Mouse (Mus musculus): ENCODE measurements around the gene Eif5a.

Eif5a gene

GRCm38 (mm10) chr11:69871822-69872221, 49.9 kb downstream of the Eif5a start:
- DNase-seq = no peak

DNA sequence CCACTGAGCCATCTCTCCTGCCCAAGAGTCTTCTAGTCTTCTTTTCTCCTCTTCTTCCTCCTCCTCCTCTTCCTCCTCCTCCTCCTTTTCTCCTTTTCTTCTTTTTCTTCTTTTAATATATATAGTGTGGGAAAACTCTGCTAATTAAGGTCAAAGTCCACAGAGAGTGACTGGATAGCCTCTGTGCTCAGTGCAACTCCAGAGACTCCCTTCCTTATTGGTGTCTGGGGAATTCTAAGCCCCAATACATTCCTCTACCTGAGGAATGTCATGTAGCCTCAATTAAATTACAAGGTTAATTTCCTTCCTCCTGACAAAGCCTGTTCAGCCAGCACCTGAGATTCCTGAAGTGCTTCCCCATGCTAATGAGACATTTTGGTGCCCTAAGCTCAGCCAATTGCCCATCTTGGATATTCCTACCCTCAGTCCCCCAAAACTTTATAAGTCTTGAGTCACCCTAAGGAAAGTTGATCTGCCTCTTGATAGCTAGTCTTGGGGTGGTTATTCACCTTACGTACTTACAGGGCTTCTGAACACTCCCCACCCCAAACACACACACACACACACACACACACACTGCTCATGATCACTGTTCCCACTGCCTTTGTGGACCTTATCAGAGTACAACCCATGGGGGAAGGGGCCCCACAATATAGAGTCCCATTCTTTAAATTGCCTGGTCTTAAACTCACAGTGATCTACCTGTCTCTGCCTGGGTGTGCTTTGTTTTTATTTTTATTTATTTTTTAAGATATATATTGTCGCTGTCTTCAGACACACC, 51.3 kb downstream of the Eif5a start:
- no peak for DNase-seq

- DNase-seq = no peak
Measured at GRCm38 (mm10) chr11:69867335-69867734, 54.4 kb downstream of the Eif5a start.
